Mouse (Mus musculus) forebrain, embryonic 13.5 days (tissue): ENCODE measurements at regions not wholly inside any gene's neighbourhood (a gene's known extent, or its start where the extent isn't known, plus 50 kb on each side); places are given as distances from the start of the nearest gene placed in this dataset.

Experiments used
- ATAC-seq: fragments of 200-750 bp; cut with Nextera tagmentation; 2 replicates; pipeline ENCODE4 v1.8.0; 2017
- H3K27ac ChIP-seq: fragments of 300-500 bp; sonication (generic); 2 replicates; pipeline ENCODE4 v1.5.1; 2015; ENCODE audit warnings: inconsistent platforms, mild to moderate bottlenecking, moderate library complexity
- H3K27me3 ChIP-seq: fragments of 300-500 bp; sonication (generic); 2 replicates; pipeline ENCODE4 v1.6.1; 2015; ENCODE audit warnings: mild to moderate bottlenecking, inconsistent platforms
- H3K36me3 ChIP-seq: fragments of 300-500 bp; sonication (generic); 2 replicates; pipeline ENCODE4 v1.6.1; 2015; ENCODE audit warnings: mild to moderate bottlenecking, inconsistent platforms; ENCODE audit not compliant: poor library complexity, severe bottlenecking
- H3K4me1 ChIP-seq: fragments of 300-500 bp; sonication (generic); 2 replicates; pipeline ENCODE4 v1.6.1; 2015; ENCODE audit warnings: inconsistent platforms
- H3K4me2 ChIP-seq: fragments of 300-500 bp; sonication (generic); 2 replicates; pipeline ENCODE4 v1.6.1; 2015; ENCODE audit warnings: inconsistent platforms, mild to moderate bottlenecking, moderate library complexity
- H3K4me3 ChIP-seq: fragments of 300-500 bp; sonication (generic); 2 replicates; pipeline ENCODE4 v1.5.1; 2015; ENCODE audit warnings: mild to moderate bottlenecking, inconsistent platforms
- H3K9ac ChIP-seq: fragments of 300-500 bp; sonication (generic); 2 replicates; pipeline ENCODE4 v1.6.1; 2015; ENCODE audit warnings: mild to moderate bottlenecking, inconsistent platforms
- H3K9me3 ChIP-seq: fragments of 300-500 bp; sonication (generic); replicated peaks from 2 replicates; pipeline ENCODE4 v1.6.1; 2016; ENCODE audit warnings: inconsistent platforms
- WGBS: fragments of 180-500 bp; shearing (Covaris S2); methylation state at CpG from one replicate; pipeline ENCODE4 v1.1.7; 2015; 5-methylcytosine and 5-hydroxymethylcytosine counted together

GRCm38 (mm10) chr3:76014766-76015165 lies 58.0 kb upstream of the Golim4 start:
- WGBS = 89% methylated on average over 4 of the region's 4 CpGs
- Histone ChIP-seq H3K27ac (no peak overlapping the region), H3K4me1 (no peaks in the 10 kb centered on the region), H3K9ac (no peak overlapping the region), H3K4me3 (no peak overlapping the region), H3K27me3 (no peaks in the 10 kb centered on the region), H3K9me3 (no peaks in the 10 kb centered on the region), H3K36me3 (no peaks in the 10 kb centered on the region), H3K4me2 (no peak overlapping the region)
- no peak for ATAC-seq

GRCm38 (mm10) chr3:76008564-76009183 lies 51.9 kb upstream of the Golim4 start:
- Histone ChIP-seq H3K4me3 (no peak overlapping the region), H3K9ac (no peak overlapping the region), H3K4me2 (no peak overlapping the region), H3K9me3 (no peaks in the 10 kb centered on the region), H3K4me1 (no peaks in the 10 kb centered on the region), H3K27me3 (no peaks in the 10 kb centered on the region), H3K36me3 (no peaks in the 10 kb centered on the region), H3K27ac (no peak overlapping the region)
- WGBS = 27% methylated on average over 3 of the region's 3 CpGs
- peak; percentile 89 for ATAC-seq
